Mouse (Mus musculus) C2C12 (cell line): ENCODE results near the gene Pqbp1. TPM values are rescaled to one million over a fixed set of nuclear protein-coding genes. Genes with fewer than 3 reads are reported as not detected.

Experiments
- H3K27me3 ChIP-seq: one replicate; pipeline ENCODE4 v1.6.1; 2011; ENCODE audit not compliant: control insufficient read depth, insufficient read depth, insufficient read length
- H3K36me3 ChIP-seq: one replicate; pipeline ENCODE4 v1.6.1; 2011; ENCODE audit not compliant: control insufficient read depth, insufficient read depth
- H3K4me3 ChIP-seq: one replicate; pipeline ENCODE4 v1.5.1; 2011; ENCODE audit warnings: mild to moderate bottlenecking, control low read depth; ENCODE audit not compliant: poor library complexity, insufficient read depth, severe bottlenecking
- H3K79me2 ChIP-seq: one replicate; pipeline ENCODE4 v1.6.1; 2011; ENCODE audit not compliant: control insufficient read depth, insufficient read depth
- H3K79me3 ChIP-seq: one replicate; pipeline ENCODE4 v1.6.1; 2011; ENCODE audit warnings: low read depth, control low read depth
- H3ac ChIP-seq: one replicate; pipeline ENCODE3; 2011; ENCODE audit warnings: low read depth; ENCODE audit not compliant: control insufficient read depth, insufficient read length
- FOSL1 ChIP-seq: IDR thresholded peaks from one replicate; pipeline ENCODE4 v1.8.0; 2011; ENCODE audit warnings: mild to moderate bottlenecking, low read length; ENCODE audit not compliant: poor library complexity, insufficient read depth, severe bottlenecking
- MAX ChIP-seq: IDR thresholded peaks from one replicate; pipeline ENCODE4 v1.6.1; 2011; ENCODE audit warnings: mild to moderate bottlenecking, control low read depth
- USF1 ChIP-seq: IDR thresholded peaks from one replicate; pipeline ENCODE4 v1.6.1; 2011; ENCODE audit warnings: low read depth, mild to moderate bottlenecking, control low read depth, moderate library complexity
- polyA plus RNA-seq: library from polyadenylated mRNA; unstranded; fragments of >200 nt; fragmentation: generic; extraction: Trizol; gene quantifications from one replicate; pipeline ENCODE4 v1.2.1, GENCODE M21; 2012; ENCODE audit warnings: missing spikeins

Pqbp1 gene
- polyA plus RNA-seq, 1 experiment, result 79.2 TPM

GRCm38 (mm10) chrX:7847845-7848244, 51.2 kb downstream of the Pqbp1 start:
- no peak for TF ChIP-seq MAX
- TF ChIP-seq USF1, result no peak
- TF ChIP-seq FOSL1, result no peak
- no peak overlapping the region for H3ac ChIP-seq
- peaks cover 55% of the 10 kb centered on the region for H3K79me2 ChIP-seq
- peaks cover 44% of the 10 kb centered on the region for H3K79me3 ChIP-seq
- peaks cover 7% of the 10 kb centered on the region for H3K36me3 ChIP-seq
- H3K4me3 ChIP-seq, result no peak overlapping the region
- H3K27me3 ChIP-seq, result no peaks in the 10 kb centered on the region

Other genes with a start within 250 kb of the Pqbp1 start
- 3.0 TPM for gene Prickle3, start 242.0 kb downstream of the Pqbp1 start, polyA plus RNA-seq
- gene Plp2, start 227.9 kb downstream of the Pqbp1 start, polyA plus RNA-seq, result 549 TPM
- 0.08 TPM for gene Magix, start 218.0 kb downstream of the Pqbp1 start, polyA plus RNA-seq
- 15.7 TPM for gene Gpkow, start 202.1 kb downstream of the Pqbp1 start, polyA plus RNA-seq
- gene Wdr45, start 184.9 kb downstream of the Pqbp1 start, polyA plus RNA-seq, result 18.4 TPM
- 0.22 TPM for gene Gm45208, start 177.0 kb downstream of the Pqbp1 start, polyA plus RNA-seq
- gene Praf2, start 170.8 kb downstream of the Pqbp1 start, polyA plus RNA-seq, result 93.9 TPM
- 9.4 TPM for gene Ccdc120, start 148.4 kb downstream of the Pqbp1 start, polyA plus RNA-seq
- gene Tfe3, start 136.7 kb downstream of the Pqbp1 start, polyA plus RNA-seq, result 46.7 TPM
- gene Gripap1, start 109.5 kb downstream of the Pqbp1 start, polyA plus RNA-seq, result 17.9 TPM
- gene Kcnd1, start 77.0 kb downstream of the Pqbp1 start, polyA plus RNA-seq, result 0.11 TPM
- gene Otud5, start 57.9 kb downstream of the Pqbp1 start, polyA plus RNA-seq, result 32.0 TPM
- 2.4 TPM for gene Pim2, start 21.0 kb downstream of the Pqbp1 start, polyA plus RNA-seq
- gene Slc35a2, start 15.2 kb downstream of the Pqbp1 start, polyA plus RNA-seq, result 20.6 TPM
- gene Timm17b, start 88 bp upstream of the Pqbp1 start, polyA plus RNA-seq, result 43.1 TPM
- gene Gm10491, start 8.6 kb upstream of the Pqbp1 start, polyA plus RNA-seq, result not detected
- 0.27 TPM for gene Gm10490, start 10.3 kb upstream of the Pqbp1 start, polyA plus RNA-seq
- not detected for gene Pcsk1n, start 20.6 kb upstream of the Pqbp1 start, polyA plus RNA-seq
- gene Eras, start 29.3 kb upstream of the Pqbp1 start, polyA plus RNA-seq, result not detected
- gene Hdac6, start 48.6 kb upstream of the Pqbp1 start, polyA plus RNA-seq, result 19.0 TPM
- gene Gata1, start 78.8 kb upstream of the Pqbp1 start, polyA plus RNA-seq, result 0.02 TPM
- gene Glod5, start 119.2 kb upstream of the Pqbp1 start, polyA plus RNA-seq, result not detected
- 106 TPM for gene Suv39h1, start 175.5 kb upstream of the Pqbp1 start, polyA plus RNA-seq
- gene Was, start 191.2 kb upstream of the Pqbp1 start, polyA plus RNA-seq, result 0.74 TPM
- gene Wdr13, start 233.6 kb upstream of the Pqbp1 start, polyA plus RNA-seq, result 11.1 TPM
- 537 TPM for gene Rbm3, start 246.6 kb upstream of the Pqbp1 start, polyA plus RNA-seq